Mouse (Mus musculus) layer of hippocampus, adult 9-11 months (tissue): ENCODE results near the gene Lpcat3.

Experiments used
- DNase-seq: peaks from one replicate; pipeline ENCODE4 v3.0.0; 2022

The Lpcat3 gene

DNA sequence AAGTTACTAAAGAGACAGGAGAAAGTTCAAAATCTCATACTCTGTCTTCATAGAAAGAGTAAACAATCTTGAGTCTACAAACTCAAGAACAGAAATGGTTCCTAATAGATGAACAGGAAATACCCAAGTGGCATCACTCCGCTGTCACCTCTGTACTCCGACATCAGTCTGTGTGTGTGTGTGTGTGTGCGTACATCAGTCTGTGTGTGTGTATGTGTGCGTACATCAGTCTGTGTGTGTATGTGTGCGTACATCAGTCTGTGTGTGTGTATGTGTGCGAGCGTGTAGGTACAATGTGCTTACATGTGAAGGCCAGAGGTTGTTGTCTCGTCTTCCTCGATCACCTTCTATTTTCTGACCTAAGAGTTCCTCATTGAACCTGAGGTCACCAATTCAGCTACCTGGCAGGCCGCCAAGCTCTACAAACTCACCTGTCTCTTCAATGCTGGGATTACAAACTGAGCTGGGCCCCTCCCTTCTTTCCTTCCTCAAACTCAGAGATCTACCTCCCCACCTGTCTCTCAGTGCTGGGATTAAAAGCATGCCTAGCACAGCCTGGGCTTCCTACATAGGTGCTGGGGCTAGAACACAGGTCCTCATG, 45.6 kb downstream of the Lpcat3 start:
- no peak for DNase-seq

DNA sequence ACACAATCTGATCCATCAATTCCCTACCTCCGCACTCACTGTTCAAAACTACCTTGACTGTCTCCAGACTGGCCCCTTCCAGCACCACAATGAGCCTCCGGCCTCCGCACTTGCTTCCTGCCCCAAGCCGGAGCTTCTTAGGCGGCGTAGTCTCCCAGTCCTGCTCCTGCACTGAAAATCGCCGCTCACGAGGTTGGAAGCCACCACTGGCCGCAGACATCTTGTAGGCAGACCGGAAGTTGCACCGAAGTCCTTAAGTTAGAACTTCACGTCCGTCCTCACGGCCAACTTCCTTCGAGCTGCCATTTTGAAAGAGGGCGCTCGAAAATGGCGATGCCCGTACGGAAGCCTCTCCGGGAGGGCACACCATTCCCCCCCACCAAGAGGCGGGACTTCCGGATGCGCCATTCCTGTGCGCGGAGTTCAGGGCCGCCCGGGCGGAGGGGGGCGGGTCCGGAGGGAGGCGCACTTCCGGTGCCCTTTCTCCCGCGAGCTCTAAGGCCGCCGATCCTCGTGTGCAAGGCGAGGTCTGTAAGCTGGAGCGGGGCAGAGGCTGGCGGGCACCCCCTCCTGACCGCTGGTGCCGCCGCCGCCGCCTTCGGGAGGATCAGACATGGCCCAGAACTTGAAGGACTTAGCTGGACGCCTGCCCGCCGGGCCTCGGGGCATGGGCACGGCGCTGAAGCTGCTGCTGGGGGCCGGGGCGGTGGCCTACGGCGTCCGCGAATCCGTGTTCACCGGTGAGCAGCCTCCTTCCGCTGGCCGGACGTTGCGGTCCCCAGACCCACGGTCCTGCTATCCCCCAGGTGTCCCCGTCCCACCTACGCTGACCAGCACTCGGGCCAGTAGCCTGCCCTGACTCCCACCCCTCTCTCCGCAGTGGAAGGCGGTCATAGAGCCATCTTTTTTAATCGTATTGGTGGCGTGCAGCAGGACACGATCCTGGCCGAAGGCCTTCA, 49.3 kb downstream of the Lpcat3 start, which contains the start of the genes Emg1 and Phb2:
Gene Emg1, minus strand, starts transcription at position 355 of the 959 bp plus-strand sequence.
Gene Phb2, plus strand, starts transcription at position 513 of the 959 bp plus-strand sequence.
- DNase-seq, result peak; percentile 98

DNA sequence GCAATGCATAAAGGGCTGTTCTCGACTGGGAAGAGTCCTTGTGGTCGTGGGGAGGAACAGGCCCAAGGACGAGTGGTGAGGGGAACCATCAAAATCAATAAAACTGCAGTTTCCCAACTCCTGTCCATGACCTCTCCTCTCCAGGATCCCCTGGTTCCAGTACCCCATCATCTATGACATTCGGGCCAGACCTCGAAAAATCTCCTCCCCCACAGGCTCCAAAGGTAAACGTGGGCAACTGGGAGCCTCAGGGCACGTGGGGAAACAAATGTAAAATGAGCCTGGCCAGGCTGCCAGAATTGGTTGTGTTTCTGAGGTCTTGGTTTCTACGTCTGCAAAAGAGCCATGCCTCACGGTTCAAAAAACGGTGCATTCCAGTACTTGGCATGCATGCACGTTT, 50.1 kb downstream of the Lpcat3 start:
- no peak for DNase-seq

DNA sequence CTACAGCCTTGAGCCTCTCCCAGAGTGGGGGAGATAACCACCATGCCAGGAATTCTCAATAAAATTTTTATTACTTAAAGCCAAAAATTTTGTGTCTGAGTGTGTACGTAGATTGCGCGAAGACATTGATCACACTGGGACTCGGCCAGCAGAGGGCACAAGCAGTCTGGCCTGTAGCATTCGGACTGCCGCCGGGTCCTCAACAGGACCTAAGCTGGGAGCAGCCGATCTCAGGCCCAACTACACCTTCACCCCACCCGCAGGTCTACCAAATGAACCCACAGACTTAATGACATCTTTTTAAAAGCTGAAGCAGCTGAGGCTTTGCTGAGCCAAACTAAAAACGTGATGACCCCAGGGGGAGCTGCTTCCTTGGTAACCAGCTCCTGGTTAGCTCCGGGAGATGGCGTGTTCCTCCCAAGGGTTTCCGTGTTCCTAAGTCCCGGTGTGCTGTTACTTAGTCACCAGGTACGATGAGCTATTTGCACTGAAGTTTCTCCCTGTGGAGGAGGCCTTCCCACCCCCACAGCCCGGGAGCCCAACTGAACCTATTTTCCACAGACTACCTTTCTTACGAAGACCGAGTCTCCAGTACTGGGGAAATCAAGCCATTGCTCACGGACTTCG, 54.1 kb downstream of the Lpcat3 start:
- DNase-seq, result no peak

DNA sequence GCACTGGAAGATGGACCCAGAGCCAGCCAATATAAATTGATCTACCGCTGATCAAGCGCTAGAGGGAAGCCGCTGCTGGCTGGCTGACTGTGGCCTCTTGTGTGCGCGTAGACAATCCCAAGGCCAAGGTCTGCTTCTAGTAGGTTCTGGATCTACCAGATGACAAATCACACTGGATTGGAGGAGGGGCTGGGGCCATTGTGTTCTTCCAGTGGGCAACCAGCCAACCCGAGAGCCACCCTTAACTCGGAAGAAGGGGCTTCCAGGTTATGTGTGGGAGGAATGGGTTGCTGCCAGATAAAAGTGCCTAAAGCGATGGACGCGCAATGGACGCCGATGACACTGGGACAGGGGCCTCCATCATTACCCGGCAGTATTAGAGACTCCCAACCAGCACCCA, 55.1 kb downstream of the Lpcat3 start:
- DNase-seq, result no peak

DNA sequence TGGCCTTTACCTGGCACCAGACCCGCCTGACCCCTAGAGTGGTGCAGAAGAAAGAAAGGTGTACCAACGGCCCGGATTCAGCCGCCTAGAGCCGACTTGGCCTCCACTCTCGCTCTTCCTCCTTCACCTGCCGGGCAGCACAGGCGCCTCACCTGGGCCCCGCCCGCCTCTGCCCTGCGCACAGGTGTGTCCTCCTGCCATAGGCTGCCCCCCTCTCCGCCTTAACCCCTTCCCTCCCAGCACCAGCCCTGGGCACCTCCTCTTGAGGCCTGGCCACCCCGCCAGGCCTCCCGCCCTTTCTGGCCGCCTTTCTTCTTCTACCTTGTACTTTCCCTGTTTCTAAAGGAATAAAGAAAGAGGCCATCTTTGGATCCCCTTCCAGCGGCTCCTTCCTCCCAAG, 55.9 kb downstream of the Lpcat3 start:
- DNase-seq, result no peak

DNA sequence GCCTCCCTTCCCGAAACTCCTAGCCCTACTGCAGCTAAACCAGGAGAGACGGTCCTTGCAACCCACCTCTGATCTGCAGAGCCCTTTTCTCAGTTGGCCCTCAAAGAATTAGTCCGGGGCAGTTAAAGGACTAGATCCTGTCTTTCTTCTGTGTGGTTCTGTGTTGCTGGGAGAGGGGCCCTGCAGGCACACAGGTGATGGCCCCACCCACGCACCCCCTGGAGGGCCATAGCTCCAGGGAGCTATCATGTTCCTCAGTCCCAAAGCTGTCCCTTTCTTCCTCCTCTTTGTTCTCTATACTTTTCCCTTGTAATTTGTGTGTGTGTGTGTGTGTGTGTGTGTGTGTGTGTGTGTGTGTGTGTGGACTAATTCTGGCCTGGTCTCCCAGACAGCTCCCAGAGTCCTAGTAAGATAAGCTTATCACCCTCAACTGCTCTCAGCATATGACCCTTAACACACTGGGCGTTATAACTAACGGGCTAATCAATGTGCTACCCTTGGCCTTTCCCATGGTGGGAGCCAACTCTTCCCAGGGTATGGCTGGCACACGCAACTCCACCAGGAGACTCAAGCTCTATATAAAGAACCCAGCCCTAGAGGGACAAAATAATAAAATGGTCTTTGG, 56.6 kb downstream of the Lpcat3 start:
- no peak for DNase-seq

DNA sequence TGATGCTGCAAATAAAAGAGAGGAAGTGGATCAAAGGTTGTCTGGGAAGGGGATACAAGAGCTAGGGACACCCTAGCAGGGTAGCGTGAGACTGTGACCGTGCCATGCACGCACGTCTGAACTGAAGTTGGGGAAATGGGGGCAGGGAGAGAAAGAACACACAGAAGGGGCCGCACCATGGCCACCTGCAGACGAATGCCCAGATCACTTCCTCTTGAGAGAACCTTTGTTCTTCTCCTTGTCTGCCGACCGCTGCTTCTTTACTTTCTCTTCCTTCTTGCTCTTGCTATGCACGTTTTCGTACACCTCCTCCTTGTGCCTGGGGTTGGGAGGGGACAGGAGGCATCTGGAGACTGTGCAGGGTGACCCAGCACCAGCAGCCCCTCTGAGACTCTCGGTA, 58.1 kb downstream of the Lpcat3 start:
- DNase-seq, result no peak

DNA sequence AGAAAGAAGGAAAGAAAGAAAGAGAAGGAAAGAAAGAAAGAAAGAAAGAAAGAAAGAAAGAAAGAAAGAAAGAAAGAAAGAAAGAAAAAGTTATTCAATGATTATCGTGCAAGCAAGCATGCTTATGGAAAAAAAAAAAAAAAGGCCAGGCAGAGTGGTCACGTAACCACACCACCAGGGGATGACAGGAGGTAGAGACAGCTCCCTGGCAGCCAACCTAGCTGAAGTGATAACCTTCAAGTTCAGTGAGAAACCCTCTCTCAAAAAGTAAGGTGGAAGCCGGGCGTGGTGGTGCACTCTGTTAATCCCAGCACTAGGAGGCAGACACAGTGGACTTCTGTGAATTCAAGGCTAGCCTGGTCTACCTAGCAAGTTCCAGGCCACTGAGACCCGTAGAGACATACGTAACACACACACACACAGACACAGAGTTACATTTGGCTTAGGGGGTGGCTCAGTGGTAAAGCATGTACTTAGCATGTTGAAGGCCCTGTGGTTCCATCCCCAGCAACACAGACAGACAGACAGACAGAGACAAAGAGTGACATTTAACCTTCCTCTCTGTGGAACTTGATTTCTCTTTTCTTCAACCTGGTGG, 60.1 kb downstream of the Lpcat3 start:
- no peak for DNase-seq

DNA sequence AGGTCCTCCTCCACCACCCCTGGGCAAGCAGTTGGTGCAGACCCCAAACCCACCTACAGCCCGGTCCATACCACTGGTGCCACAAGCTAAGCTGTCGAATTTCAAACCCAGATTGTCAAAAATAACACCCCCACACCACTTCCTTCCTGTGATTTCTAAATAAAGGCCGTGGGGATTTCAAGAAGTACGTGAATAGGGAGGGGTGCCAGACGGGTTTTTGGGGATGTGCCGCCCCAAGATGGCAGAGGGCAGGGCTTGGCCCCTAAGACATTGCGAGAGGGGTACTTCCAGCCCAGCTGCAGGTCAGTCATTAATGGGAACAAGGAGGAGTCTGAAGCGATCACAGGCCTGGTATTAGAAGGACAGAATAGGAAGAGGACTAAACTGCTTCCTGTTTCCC, 60.7 kb downstream of the Lpcat3 start:
- DNase-seq, result peak; percentile 71

DNA sequence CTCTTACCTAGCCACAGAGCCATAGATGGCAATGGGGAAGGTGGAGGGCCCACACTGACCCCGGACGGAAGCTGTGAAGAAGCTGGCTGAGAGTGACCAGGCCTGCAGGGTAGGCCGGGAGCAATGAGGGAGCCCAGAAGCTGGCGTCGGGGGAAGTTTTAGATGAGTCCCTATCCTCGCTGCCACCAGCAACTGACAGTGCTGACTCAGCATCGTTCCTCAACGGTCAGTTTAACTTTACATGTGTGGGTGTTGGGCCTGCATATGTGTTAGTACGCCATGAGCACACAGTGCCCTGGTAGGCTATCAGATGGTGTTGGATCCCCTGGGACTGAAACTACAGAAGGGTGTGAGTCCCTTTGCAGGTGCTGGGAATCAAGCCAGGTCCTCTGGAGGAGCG, 61.6 kb downstream of the Lpcat3 start:
- DNase-seq, result no peak

DNA sequence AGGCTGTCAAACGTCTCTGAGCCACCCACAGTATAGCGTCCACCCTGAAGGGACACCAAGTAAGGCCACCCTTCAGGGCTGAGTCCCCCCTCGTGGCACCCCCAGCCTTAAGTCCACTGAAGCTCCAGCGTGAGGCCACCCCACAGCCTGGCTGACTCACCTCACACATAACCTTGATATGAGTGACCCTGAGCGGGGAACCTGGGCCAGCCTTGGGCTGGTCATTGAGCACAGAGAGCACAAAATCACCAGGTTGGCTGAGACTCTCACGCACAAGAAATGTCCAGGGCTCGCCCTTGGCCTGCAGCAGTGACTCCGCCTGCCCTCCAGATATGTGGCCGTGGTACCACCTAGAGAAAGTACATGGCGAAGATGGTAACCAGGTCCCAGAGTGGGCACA, 65.8 kb downstream of the Lpcat3 start:
- no peak for DNase-seq

DNA sequence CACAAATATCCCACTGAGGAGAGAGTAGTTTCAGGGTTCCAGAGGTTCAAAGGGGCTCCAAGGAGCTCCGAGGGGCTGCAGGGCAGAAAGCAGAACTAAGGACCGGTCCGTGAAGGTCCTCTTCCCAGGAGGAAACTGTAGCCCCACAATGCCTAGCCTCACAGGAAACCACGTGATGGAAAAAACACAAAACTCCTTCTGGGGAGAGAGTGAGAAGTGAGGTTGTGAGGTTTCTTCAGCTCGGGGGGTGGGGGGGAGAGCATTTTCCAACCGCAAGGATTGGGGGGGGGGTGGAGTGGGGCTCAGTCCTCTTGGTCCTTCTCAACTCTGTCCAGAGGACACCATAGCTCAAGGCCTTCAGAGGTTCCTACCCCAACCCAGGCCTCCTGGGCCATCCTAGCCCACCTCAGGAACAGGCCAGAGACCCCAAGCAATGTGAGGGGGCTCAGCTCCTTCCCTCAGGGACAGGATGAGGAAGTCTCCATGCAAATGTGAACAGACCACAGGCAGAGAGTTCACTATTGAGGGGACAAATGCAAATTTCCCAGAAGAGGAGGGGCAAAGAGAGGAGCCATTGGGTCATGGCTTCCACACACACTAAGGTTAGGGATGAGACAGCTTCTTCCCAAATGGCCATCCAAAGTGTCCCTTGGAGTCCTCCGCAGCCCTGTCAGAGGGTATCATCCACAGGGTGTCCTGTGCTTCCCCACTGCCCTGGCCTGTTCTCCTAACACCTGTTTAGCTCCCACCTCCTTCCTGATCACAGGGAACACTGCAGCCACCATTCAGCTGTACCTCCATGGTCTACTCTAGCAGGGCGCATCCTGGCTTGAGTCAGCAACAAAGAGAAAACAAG, 67.3 kb downstream of the Lpcat3 start:
- peak; percentile 14 for DNase-seq

DNA sequence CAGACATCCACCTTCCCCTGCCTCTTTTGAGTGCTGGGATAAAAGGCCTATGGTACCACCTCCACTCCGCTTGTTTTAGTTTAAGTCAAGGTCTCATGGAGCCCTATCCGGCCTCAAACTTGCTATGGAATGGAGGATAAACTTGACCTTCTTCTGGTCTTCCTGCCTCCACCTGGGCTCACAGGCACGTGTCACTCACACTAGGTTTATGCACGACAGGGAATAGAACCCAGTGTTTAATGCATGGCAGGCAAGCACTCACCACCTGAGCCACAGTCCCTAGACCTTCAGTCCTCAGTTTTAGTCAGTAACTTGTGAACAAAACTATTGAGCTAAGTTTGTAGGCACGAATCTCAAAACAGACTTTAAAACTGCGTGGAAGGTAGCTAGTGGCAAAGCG, 68.2 kb downstream of the Lpcat3 start:
- DNase-seq, result no peak

DNA sequence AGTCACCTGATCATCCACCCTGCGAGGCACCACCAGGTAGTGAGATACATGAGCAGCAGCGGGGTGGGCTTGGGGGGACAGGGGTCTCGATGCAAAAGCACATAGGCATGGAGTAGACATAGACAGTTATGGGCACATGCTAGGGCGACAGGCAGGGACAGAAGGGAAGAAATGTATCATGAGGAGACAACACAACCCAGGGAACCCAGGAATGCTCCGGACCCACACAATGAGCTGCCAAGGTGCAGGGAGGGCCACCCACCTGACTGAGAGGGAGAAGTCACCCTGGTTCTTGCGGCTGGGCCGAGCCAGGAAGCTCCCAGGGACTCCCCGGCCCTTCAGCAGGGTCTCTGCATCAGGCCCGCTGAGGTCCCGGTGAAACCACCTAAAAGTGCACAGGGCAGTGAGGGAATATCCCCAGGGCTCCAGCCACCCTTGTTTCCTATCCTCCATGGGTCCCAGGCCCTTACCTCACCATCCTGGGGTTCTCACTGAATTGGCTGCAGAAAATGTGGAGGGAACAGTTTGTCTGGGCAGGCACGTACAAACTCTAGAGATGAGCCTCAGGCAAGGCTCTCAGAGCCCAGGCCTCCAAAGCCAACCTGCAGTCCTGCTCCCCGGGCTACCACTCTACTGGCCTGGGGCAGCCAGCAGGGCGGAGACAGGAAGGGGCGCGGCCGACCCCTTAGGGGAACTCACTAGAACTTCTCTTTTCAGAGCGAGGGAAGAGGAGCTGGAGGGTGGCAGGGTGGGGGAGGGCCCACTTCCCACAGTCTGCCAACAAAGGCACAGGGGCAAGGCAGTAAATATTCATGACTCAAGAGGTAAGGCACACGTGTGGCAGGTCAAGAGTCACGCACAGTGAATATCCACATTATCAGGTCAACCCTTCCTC, 69.9 kb downstream of the Lpcat3 start:
- DNase-seq, result peak; percentile 74

DNA sequence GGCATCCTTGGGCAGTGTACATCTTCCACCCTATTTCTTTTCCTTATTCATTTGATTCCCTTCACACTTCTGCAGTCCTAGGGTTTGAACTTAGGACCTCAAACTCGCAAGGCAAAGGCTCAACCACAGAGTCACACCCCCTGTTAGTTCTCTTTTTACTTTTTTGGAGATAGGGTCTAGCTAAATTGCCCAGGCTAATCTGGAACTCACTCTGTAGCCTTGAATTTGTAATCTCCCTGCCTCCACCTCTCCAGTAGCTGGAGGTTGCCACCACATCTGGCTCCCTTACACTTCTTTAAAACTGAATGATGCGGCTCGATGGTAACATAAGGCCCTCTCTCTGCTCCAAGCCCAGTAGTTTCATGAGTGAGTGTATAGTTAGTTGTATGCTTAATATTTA, 71.6 kb downstream of the Lpcat3 start:
- no peak for DNase-seq

DNA sequence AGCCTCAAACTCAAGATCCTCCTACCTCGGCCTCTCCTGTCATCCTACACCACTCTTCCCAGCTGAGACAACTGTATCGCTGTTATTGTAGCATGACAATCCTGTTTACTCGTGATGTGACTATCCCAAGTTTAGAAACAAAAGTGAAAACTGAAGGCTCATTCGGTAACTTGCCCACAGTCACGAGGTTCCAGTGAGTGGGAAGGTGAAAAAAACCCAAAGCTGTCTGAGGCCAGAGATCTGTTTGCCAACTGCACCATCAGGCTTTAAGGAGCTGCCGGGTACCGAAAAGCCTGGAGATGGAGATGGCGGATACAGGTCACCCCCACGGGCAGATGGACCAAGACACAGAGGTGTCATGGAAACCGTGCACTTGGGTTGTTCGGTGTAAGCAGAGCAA, 74.2 kb downstream of the Lpcat3 start:
- peak; percentile 33 for DNase-seq

DNA sequence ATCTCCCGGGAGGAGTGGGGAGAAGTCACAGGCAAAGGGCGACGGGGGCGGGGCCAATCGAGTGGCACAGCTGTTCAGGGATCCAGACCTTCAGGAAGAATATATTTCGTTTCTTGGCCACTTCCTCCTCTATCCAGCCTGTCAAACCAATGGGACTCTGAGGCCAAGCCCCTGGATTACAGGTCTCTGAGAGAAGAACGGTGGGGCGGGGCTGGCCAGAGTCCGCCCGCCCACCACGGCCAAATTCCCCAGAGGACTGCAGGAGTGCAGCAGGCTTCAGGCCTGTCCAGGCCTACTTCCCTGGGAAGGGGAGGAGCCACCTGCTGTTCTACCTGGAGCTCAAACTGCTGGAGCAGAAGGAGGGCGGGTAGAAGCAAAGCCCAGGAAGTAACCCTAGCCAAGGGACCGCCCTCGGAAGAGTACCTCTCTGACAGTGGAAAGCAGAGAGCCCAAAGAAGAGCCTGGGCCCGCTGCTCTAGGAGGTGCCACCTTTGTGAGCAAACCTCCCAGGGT, 75.7 kb downstream of the Lpcat3 start, which contains the start of gene Ptpn6:
Gene Ptpn6, minus strand, starts transcription at position 204 of the 513 bp plus-strand sequence.
- peak; percentile 5 for DNase-seq

DNA sequence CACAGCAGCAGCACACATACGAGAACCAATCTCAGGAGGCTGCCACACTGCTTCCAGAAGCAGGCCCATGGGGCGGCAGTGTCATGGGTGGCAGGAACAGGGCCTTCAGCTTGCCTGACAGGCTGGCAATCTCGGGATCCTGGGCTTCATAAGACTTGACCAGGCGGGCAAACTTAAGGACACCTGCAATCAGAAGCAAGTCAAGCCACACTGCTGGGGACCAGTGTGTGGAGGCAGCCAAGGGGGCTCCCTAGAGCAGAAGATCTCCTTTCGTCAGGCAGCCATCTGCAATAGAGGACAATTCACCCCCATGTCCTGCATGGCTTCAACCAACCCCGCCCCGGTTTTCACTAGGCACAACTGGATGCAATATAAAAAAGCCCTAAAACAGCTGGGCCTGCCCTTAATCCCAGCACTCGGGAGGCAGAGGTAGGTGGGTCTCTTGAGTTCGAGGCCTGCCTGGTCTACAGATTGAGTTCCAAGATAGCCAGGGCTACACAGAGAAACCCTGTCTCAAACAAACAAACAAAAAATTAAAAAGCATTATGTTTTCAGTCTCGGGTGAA, 76.5 kb downstream of the Lpcat3 start:
- DNase-seq, result no peak
